Mouse (Mus musculus) embryonic fibroblast, embryonic 13.5 days (primary cell): ENCODE data around the gene Axin1.

Source experiments
- CTCF ChIP-seq: IDR thresholded peaks from 2 replicates; pipeline ENCODE4 v1.5.1; 2011; ENCODE audit warnings: mild to moderate bottlenecking, control low read depth, low read length, moderate library complexity, borderline replicate concordance; ENCODE audit not compliant: insufficient read depth
- POLR2A ChIP-seq: IDR thresholded peaks from 2 replicates; pipeline ENCODE4 v1.6.1; 2011; ENCODE audit warnings: low read depth, mild to moderate bottlenecking, control low read depth, low read length, moderate library complexity

DNA sequence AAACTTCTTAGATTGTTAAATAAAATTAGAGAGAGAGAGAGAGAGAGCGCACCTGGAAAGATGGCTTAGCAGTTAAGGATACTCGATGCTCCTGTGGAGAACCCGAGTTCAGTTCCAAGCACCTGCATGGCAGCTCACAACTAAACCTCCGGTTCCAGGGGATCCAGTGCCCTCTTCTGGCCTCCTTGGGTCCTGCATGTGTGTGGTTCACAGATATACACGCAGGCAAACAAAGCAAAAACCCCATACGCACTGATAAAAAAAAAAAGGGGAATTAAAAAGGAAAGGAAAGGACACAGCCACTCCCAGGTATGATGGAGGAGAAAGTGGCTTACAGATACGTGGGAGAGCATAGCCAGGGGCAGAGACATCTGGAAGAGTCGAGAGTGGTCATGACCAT, 94.4 kb downstream of the Axin1 start:
- TF ChIP-seq CTCF = no peak
- no peak for TF ChIP-seq POLR2A
